Mouse (Mus musculus) embryonic facial prominence, embryonic 15.5 days (tissue): Measurements from ENCODE around the gene Olfr194. TPM values are rescaled to one million over a fixed set of nuclear protein-coding genes. Genes with fewer than 3 reads are reported as not detected.
"Not testable (repeated sequence)": the region's sequence is repeated elsewhere in the genome, so short reads cannot be mapped to it uniquely, and the experiment has no call there.

Source experiments
- ATAC-seq: fragments of 200-750 bp; cut with Nextera tagmentation; 2 replicates; pipeline ENCODE4 v1.8.0; 2017; ENCODE audit warnings: low read depth, moderate TSS enrichment; ENCODE audit not compliant: insufficient number of reproducible peaks, low FRiP score, low TSS enrichment
- H3K27ac ChIP-seq: fragments of 300-500 bp; sonication (generic); replicated peaks from 2 replicates; pipeline ENCODE4 v1.5.1; 2015; ENCODE audit warnings: mild to moderate bottlenecking, inconsistent platforms
- H3K27me3 ChIP-seq: fragments of 300-500 bp; sonication (generic); 2 replicates; pipeline ENCODE4 v1.6.1; 2015; ENCODE audit warnings: inconsistent platforms
- H3K36me3 ChIP-seq: fragments of 300-500 bp; sonication (generic); 2 replicates; pipeline ENCODE4 v1.6.1; 2015; ENCODE audit warnings: mild to moderate bottlenecking, inconsistent platforms
- H3K4me1 ChIP-seq: fragments of 300-500 bp; sonication (generic); 2 replicates; pipeline ENCODE4 v1.6.1; 2015; ENCODE audit warnings: inconsistent platforms
- H3K4me2 ChIP-seq: fragments of 300-500 bp; sonication (generic); replicated peaks from 2 replicates; pipeline ENCODE4 v1.6.1; 2015; ENCODE audit warnings: mild to moderate bottlenecking, inconsistent platforms
- H3K4me3 ChIP-seq: fragments of 300-500 bp; sonication (generic); replicated peaks from 2 replicates; pipeline ENCODE4 v1.5.1; 2015; ENCODE audit warnings: mild to moderate bottlenecking, inconsistent platforms
- H3K9ac ChIP-seq: fragments of 300-500 bp; sonication (generic); 2 replicates; pipeline ENCODE4 v1.6.1; 2015; ENCODE audit warnings: inconsistent platforms
- H3K9me3 ChIP-seq: fragments of 300-500 bp; sonication (generic); replicated peaks from 2 replicates; pipeline ENCODE4 v1.6.1; 2016; ENCODE audit warnings: inconsistent platforms
- WGBS: fragments of 180-500 bp; shearing (Covaris S2); methylation state at CpG from one replicate; pipeline ENCODE4 v1.1.7; 2015; 5-methylcytosine and 5-hydroxymethylcytosine counted together
- polyA plus RNA-seq: library from polyadenylated mRNA; unstranded; fragments of >200 nt; fragmentation: Nextera tagmentation; extraction: Ambion mirVana; gene quantifications from 2 replicates; pipeline ENCODE4 v1.2.1, GENCODE M21; 2015

Gene Olfr194
- polyA plus RNA-seq, result not detected in 2 replicates

- Histone ChIP-seq H3K4me1 (no peaks in the 10 kb centered on the region), H3K27me3 (no peaks in the 10 kb centered on the region), H3K36me3 (no peaks in the 10 kb centered on the region), H3K9me3 (no peaks in the 10 kb centered on the region), H3K27ac (no peak within 1 kb of the TSS), H3K9ac (no peak within 1 kb of the TSS), H3K4me2 (no peak within 1 kb of the TSS), H3K4me3 (no peak within 1 kb of the TSS)
- ATAC-seq, result no peak
These were observed at the start of gene Olfr194 for GRCm38 (mm10) chr16:59120969-59121368. Olfr194 (minus strand) TSS chr16:59121069.

GRCm38 (mm10) chr16:59170354-59170753, 49.5 kb upstream of the Olfr194 start, which contains the start of gene Olfr196:
Olfr196 (minus strand) TSS chr16:59170454.
- Histone ChIP-seq H3K4me1 (no peaks in the 10 kb centered on the region), H3K27me3 (no peaks in the 10 kb centered on the region), H3K4me2 (no peak within 1 kb of the TSS), H3K27ac (no peak within 1 kb of the TSS), H3K9ac (no peak within 1 kb of the TSS), H3K4me3 (no peak within 1 kb of the TSS), H3K9me3 (no peaks in the 10 kb centered on the region), H3K36me3 (no peaks in the 10 kb centered on the region)
- ATAC-seq, result no peak
- 76% methylated on average over 3 of the region's 3 CpGs for WGBS

GRCm38 (mm10) chr16:59151996-59152395, 31.1 kb upstream of the Olfr194 start:
- H3K9me3 ChIP-seq, result no peaks in the 10 kb centered on the region
- 82% methylated on average over 2 of the region's 2 CpGs for WGBS
- H3K9ac ChIP-seq, result no peak overlapping the region
- H3K4me1 ChIP-seq, result no peaks in the 10 kb centered on the region
- H3K27me3 ChIP-seq, result no peaks in the 10 kb centered on the region
- no peak for ATAC-seq
- H3K4me2 ChIP-seq, result no peak overlapping the region
- no peak overlapping the region for H3K4me3 ChIP-seq
- H3K36me3 ChIP-seq, result no peaks in the 10 kb centered on the region
- H3K27ac ChIP-seq, result no peak overlapping the region

- no peaks in the 10 kb centered on the region for H3K27me3 ChIP-seq
- no peak within 1 kb of the TSS for H3K27ac ChIP-seq
- WGBS, result 85% methylated on average over 1 of the region's 1 CpGs
- no peak within 1 kb of the TSS for H3K4me2 ChIP-seq
- no peak for ATAC-seq
- H3K36me3 ChIP-seq, result no peaks in the 10 kb centered on the region
- no peaks in the 10 kb centered on the region for H3K9me3 ChIP-seq
- H3K4me1 ChIP-seq, result no peaks in the 10 kb centered on the region
- no peak within 1 kb of the TSS for H3K9ac ChIP-seq
- no peak within 1 kb of the TSS for H3K4me3 ChIP-seq
These were observed 25.9 kb upstream of the Olfr194 start, which contains the start of gene Olfr195 for GRCm38 (mm10) chr16:59146746-59147145. Olfr195 (plus strand) TSS chr16:59147046.

GRCm38 (mm10) chr16:59141105-59141504, 20.2 kb upstream of the Olfr194 start:
- H3K4me1 ChIP-seq, result no peaks in the 10 kb centered on the region
- no peak overlapping the region for H3K4me3 ChIP-seq
- H3K9me3 ChIP-seq, result no peaks in the 10 kb centered on the region
- no peaks in the 10 kb centered on the region for H3K36me3 ChIP-seq
- H3K4me2 ChIP-seq, result no peak overlapping the region
- no peaks in the 10 kb centered on the region for H3K27me3 ChIP-seq
- H3K9ac ChIP-seq, result no peak overlapping the region
- ATAC-seq, result no peak
- H3K27ac ChIP-seq, result no peak overlapping the region

- no peak overlapping the region for H3K4me2 ChIP-seq
- no peaks in the 10 kb centered on the region for H3K9me3 ChIP-seq
- ATAC-seq, result no peak
- no peaks in the 10 kb centered on the region for H3K27me3 ChIP-seq
- WGBS, result 87% methylated on average over 1 of the region's 1 CpGs
- H3K36me3 ChIP-seq, result no peaks in the 10 kb centered on the region
- no peak overlapping the region for H3K27ac ChIP-seq
- no peaks in the 10 kb centered on the region for H3K4me1 ChIP-seq
- no peak overlapping the region for H3K9ac ChIP-seq
- no peak overlapping the region for H3K4me3 ChIP-seq
These were observed 9.9 kb upstream of the Olfr194 start for GRCm38 (mm10) chr16:59130740-59131139.

GRCm38 (mm10) chr16:59111781-59112180, 9.1 kb downstream of the Olfr194 start, which contains the start of gene Olfr193:
Olfr193 (minus strand) TSS chr16:59111881.
- Histone ChIP-seq H3K9ac (no peak within 1 kb of the TSS), H3K4me1 (no peaks in the 10 kb centered on the region), H3K27me3 (no peaks in the 10 kb centered on the region), H3K4me2 (no peak within 1 kb of the TSS), H3K9me3 (no peaks in the 10 kb centered on the region), H3K36me3 (no peaks in the 10 kb centered on the region), H3K27ac (no peak within 1 kb of the TSS), H3K4me3 (no peak within 1 kb of the TSS)
- 96% methylated on average over 1 of the region's 1 CpGs for WGBS
- no peak for ATAC-seq

GRCm38 (mm10) chr16:59108522-59108921, 12.3 kb downstream of the Olfr194 start:
- H3K4me2 ChIP-seq, H3K9ac ChIP-seq: not testable (repeated sequence)
- 60% methylated on average over 5 of the region's 5 CpGs for WGBS

GRCm38 (mm10) chr16:59105312-59105711, 15.6 kb downstream of the Olfr194 start:
- Histone ChIP-seq H3K27me3 (no peaks in the 10 kb centered on the region), H3K9ac (no peak overlapping the region), H3K27ac (no peak overlapping the region), H3K36me3 (no peaks in the 10 kb centered on the region), H3K4me3 (no peak overlapping the region), H3K4me2 (no peak overlapping the region), H3K9me3 (no peaks in the 10 kb centered on the region), H3K4me1 (no peaks in the 10 kb centered on the region)
- no peak for ATAC-seq
- 74% methylated on average over 2 of the region's 2 CpGs for WGBS

More at GRCm38 (mm10) chr16:59108522-59108921, 12.3 kb downstream of the Olfr194 start:
- H3K27me3 ChIP-seq, H3K27ac ChIP-seq, H3K4me1 ChIP-seq, H3K9me3 ChIP-seq, H3K4me3 ChIP-seq, H3K36me3 ChIP-seq, ATAC-seq: not testable (repeated sequence)

GRCm38 (mm10) chr16:59089722-59090121, 31.1 kb downstream of the Olfr194 start, which contains the start of gene Olfr191:
Olfr191 (minus strand) TSS chr16:59089822.
- H3K4me2 ChIP-seq, H3K27ac ChIP-seq, H3K9me3 ChIP-seq, H3K4me1 ChIP-seq, H3K9ac ChIP-seq, H3K27me3 ChIP-seq, ATAC-seq, H3K4me3 ChIP-seq, H3K36me3 ChIP-seq: not testable (repeated sequence)
- 49% methylated on average over 1 of the region's 1 CpGs for WGBS

- not testable (repeated sequence) for H3K4me2 ChIP-seq, H3K27ac ChIP-seq, H3K9me3 ChIP-seq, H3K27me3 ChIP-seq, H3K9ac ChIP-seq, H3K4me3 ChIP-seq, H3K36me3 ChIP-seq, H3K4me1 ChIP-seq, ATAC-seq
- WGBS, result 74% methylated on average over 2 of the region's 2 CpGs
These were observed 39.8 kb downstream of the Olfr194 start for GRCm38 (mm10) chr16:59081113-59081512.

- Histone ChIP-seq H3K27me3 (no peaks in the 10 kb centered on the region), H3K9ac (no peak within 1 kb of the TSS), H3K4me2 (no peak within 1 kb of the TSS), H3K4me3 (no peak within 1 kb of the TSS), H3K9me3 (no peaks in the 10 kb centered on the region), H3K27ac (no peak within 1 kb of the TSS), H3K36me3 (no peaks in the 10 kb centered on the region), H3K4me1 (no peaks in the 10 kb centered on the region)
- WGBS, result 86% methylated on average over 5 of the region's 5 CpGs
- no peak for ATAC-seq
These were observed 43.0 kb downstream of the Olfr194 start, which contains the start of gene Olfr190 for GRCm38 (mm10) chr16:59077905-59078304. Olfr190 (minus strand) TSS chr16:59078005.
